Mouse (Mus musculus) kidney, adult 11 months (tissue): ENCODE measurements around the gene Mbnl3.

Experiments used
- DNase-seq: peaks from one replicate; pipeline ENCODE4 v3.0.0; 2022

Gene Mbnl3

GRCm38 (mm10) chrX:51206432-51206831 is at the start of gene Mbnl3:
Gene Mbnl3, minus strand, starts transcription at chrX:51206532.
- DNase-seq: no peak

- DNase-seq: peak; percentile 10
Observed at GRCm38 (mm10) chrX:51205548-51206324, 596 bp downstream of the Mbnl3 start.

GRCm38 (mm10) chrX:51204626-51205547 is 1.4 kb downstream of the Mbnl3 start:
- DNase-seq: peak; percentile 24

GRCm38 (mm10) chrX:51197012-51197411 is 9.3 kb downstream of the Mbnl3 start:
- no peak for DNase-seq

- DNase-seq: no peak
Observed at GRCm38 (mm10) chrX:51171914-51172313, 34.4 kb downstream of the Mbnl3 start.

GRCm38 (mm10) chrX:51171413-51171812 is 34.9 kb downstream of the Mbnl3 start:
- DNase-seq: no peak

GRCm38 (mm10) chrX:51170404-51170803 is 35.9 kb downstream of the Mbnl3 start:
- DNase-seq: no peak

GRCm38 (mm10) chrX:51169476-51170045 is 36.8 kb downstream of the Mbnl3 start:
- no peak for DNase-seq

GRCm38 (mm10) chrX:51167976-51168375 is 38.4 kb downstream of the Mbnl3 start:
- no peak for DNase-seq

- DNase-seq: no peak
Observed at GRCm38 (mm10) chrX:51164766-51165165, 41.6 kb downstream of the Mbnl3 start.

GRCm38 (mm10) chrX:51148436-51148835 is 57.9 kb downstream of the Mbnl3 start:
- DNase-seq: no peak

- peak; percentile 5 for DNase-seq
Observed at GRCm38 (mm10) chrX:51146351-51146750, 60.0 kb downstream of the Mbnl3 start.

- DNase-seq: no peak
Observed at GRCm38 (mm10) chrX:51140055-51140454, 66.3 kb downstream of the Mbnl3 start.

GRCm38 (mm10) chrX:51131325-51131724 is 75.0 kb downstream of the Mbnl3 start:
- no peak for DNase-seq

- DNase-seq: no peak
Observed at GRCm38 (mm10) chrX:51102748-51103147, 103.6 kb downstream of the Mbnl3 start.

GRCm38 (mm10) chrX:51084972-51085371 is 121.4 kb downstream of the Mbnl3 start:
- no peak for DNase-seq

GRCm38 (mm10) chrX:51084211-51084610 is 122.1 kb downstream of the Mbnl3 start:
- DNase-seq: no peak

- DNase-seq: no peak
Observed at GRCm38 (mm10) chrX:51076744-51077143, 129.6 kb downstream of the Mbnl3 start.
